Mouse (Mus musculus): ENCODE measurements around the gene Dhx58.

GRCm38 (mm10) chr11:100677810-100678209 is 26.3 kb downstream of the Dhx58 start:
- TF ChIP-seq CTCF (IDR thresholded peaks at IDR 0.05; ENCODE audit: low read depth, low read length) = no peak
- TF ChIP-seq POLR2A (IDR thresholded peaks at IDR 0.05; ENCODE audit: extremely low read depth, insufficient read depth, low read length) = no peak
